ENCODE assay signal across 7 mouse cellular contexts in the genomic region with DNA sequence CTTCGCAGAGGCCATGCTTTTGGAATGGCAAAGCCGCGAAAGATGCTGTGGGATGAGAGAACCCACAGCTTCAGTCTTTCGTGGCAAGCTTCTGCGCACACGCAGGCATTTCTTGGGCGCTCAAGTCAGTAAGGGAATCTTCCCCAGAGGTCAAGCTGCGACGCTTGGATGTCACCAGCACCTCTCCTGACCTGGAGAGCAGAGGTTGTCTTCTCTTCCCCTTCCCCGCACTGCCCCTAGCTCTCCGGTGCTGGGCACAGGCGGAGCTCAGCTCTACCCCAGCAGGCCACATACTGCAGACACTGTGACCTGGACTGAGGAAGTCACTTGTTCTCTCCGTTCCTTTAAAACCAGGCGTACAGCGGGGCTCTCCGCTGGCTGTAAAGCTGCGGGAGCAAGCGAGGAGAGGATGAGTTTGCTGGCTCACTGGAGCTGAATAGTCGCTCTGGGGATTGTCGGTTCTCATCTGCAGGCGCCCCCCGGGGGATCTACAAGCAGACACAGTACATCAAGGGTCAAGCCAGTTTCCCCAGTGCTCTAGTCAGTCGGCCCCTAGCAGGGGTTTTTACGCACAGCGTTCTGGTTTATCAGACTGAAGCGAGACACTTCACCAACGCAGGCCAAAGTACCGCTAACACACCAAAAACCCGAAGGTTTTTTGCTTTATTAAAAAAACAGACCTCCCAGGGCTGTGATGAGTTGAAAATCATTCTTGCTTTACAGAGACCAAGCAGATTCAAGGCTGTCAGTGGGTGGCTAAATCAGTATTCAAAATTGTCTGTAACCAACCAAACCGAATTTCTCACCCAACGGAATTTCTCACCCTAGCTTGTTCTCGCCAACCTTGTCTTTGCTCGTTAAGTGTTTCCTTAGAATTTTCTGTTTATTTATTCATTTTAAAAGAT. TPM values are rescaled to one million over a fixed set of nuclear protein-coding genes. Genes with fewer than 3 reads are reported as not detected.
A peak's percentile ranks its signal among the peaks of the same experiment; 100 is the strongest.
DNase-seq lines count a peak whose midpoint lies in the region; ATAC-seq and TF ChIP-seq lines count a peak whose summit lies in the region.

No protein-coding gene starts in this region.

- no peaks in the 10 kb centered on the region for H3K9me3 ChIP-seq in lung, postnatal 0 days (ENCODE audit: low read length)
- H3K9me3 ChIP-seq in hindbrain, embryonic 16.5 days (ENCODE audit: control insufficient read depth, low read length), result no peaks in the 10 kb centered on the region
- H3K9me3 ChIP-seq in midbrain, postnatal 0 days (ENCODE audit: low read length), result no peaks in the 10 kb centered on the region

- WGBS in lung, postnatal 0 days, result 9% methylated on average over 33 of the region's 33 CpGs
- WGBS in hindbrain, embryonic 16.5 days, result 3% methylated on average over 33 of the region's 33 CpGs
- WGBS in midbrain, postnatal 0 days, result 2% methylated on average over 33 of the region's 33 CpGs

- TF ChIP-seq CTCF in lung, postnatal 0 days (IDR thresholded peaks at IDR 0.05), result no peak
- no peak for TF ChIP-seq CTCF in midbrain, postnatal 0 days (IDR thresholded peaks at IDR 0.05)

- no peak for ATAC-seq in lung, postnatal 0 days
- no peak for ATAC-seq in hindbrain, embryonic 16.5 days
- no peak for ATAC-seq in midbrain, postnatal 0 days (ENCODE audit: low FRiP score)

- peaks cover 49% of the 10 kb centered on the region for H3K27me3 ChIP-seq in lung, postnatal 0 days (replicated peaks; ENCODE audit: insufficient read depth, low read length)
- H3K27me3 ChIP-seq in hindbrain, embryonic 16.5 days (replicated peaks; ENCODE audit: control insufficient read depth, insufficient read depth, low read length), result peaks cover 23% of the 10 kb centered on the region
- peaks cover 53% of the 10 kb centered on the region for H3K27me3 ChIP-seq in midbrain, postnatal 0 days (ENCODE audit: insufficient read depth, low read length)

- no peaks in the 10 kb centered on the region for H3K36me3 ChIP-seq in lung, postnatal 0 days (ENCODE audit: insufficient read depth, low read length)
- no peaks in the 10 kb centered on the region for H3K36me3 ChIP-seq in hindbrain, embryonic 16.5 days (ENCODE audit: control insufficient read depth, insufficient read depth, low read length)
- no peaks in the 10 kb centered on the region for H3K36me3 ChIP-seq in midbrain, postnatal 0 days (ENCODE audit: insufficient read depth, low read length)

- peak overlapping the region; percentile 36 for H3K4me3 ChIP-seq in lung, postnatal 0 days (ENCODE audit: low read depth, low read length)
- peak overlapping the region; percentile 26 for H3K4me3 ChIP-seq in hindbrain, embryonic 16.5 days (ENCODE audit: low read length)
- H3K4me3 ChIP-seq in midbrain, postnatal 0 days (ENCODE audit: low read depth, low read length), result peak overlapping the region; percentile 17

- no peak overlapping the region for H3K27ac ChIP-seq in lung, postnatal 0 days (ENCODE audit: low read length)
- no peak overlapping the region for H3K27ac ChIP-seq in hindbrain, embryonic 16.5 days (ENCODE audit: low read depth, low read length)
- no peak overlapping the region for H3K27ac ChIP-seq in midbrain, postnatal 0 days (ENCODE audit: low read depth, low read length)

- no peak for TF ChIP-seq EP300 in lung, postnatal 0 days (IDR thresholded peaks at IDR 0.05)

- no peaks in the 10 kb centered on the region; the same call in 1 of the 2 replicates for H3K4me1 ChIP-seq in lung, postnatal 0 days (ENCODE audit: insufficient read depth, low read depth, low read length)
- peaks cover 21% of the 10 kb centered on the region for H3K4me1 ChIP-seq in hindbrain, embryonic 16.5 days (ENCODE audit: control insufficient read depth, insufficient read depth, low read depth, low read length)
- peaks cover 6% of the 10 kb centered on the region; the same call in 1 of the 2 replicates for H3K4me1 ChIP-seq in midbrain, postnatal 0 days (ENCODE audit: insufficient read depth, low read length)

- DNase-seq in lung, postnatal 0 days (ENCODE audit: low spot score), result no peak
- DNase-seq in lung, postnatal 10 days, result no peak
- DNase-seq in embryo, embryonic 9.5 days (ENCODE audit: extremely low spot score), result peak; percentile 64
- no peak for DNase-seq in midbrain, postnatal 0 days (ENCODE audit: low spot score)
- no peak for DNase-seq in urinary bladder, adult 18-20 months (ENCODE audit: low spot score in 2 of 2)
- DNase-seq in gastrocnemius, postnatal 10 days, result no peak

- H3K4me2 ChIP-seq in lung, postnatal 0 days (replicated peaks; ENCODE audit: low read depth, low read length), result peak overlapping the region; percentile 55
- peak overlapping the region; percentile 51 for H3K4me2 ChIP-seq in hindbrain, embryonic 16.5 days (ENCODE audit: low read length)
- H3K4me2 ChIP-seq in midbrain, postnatal 0 days (ENCODE audit: low read depth, low read length, poor library complexity, severe bottlenecking), result peak overlapping the region; percentile 39

- H3K9ac ChIP-seq in lung, postnatal 0 days (replicated peaks; ENCODE audit: low read depth), result no peak overlapping the region
- H3K9ac ChIP-seq in hindbrain, embryonic 16.5 days (ENCODE audit: low read depth, low read length), result no peak overlapping the region
- no peak overlapping the region for H3K9ac ChIP-seq in midbrain, postnatal 0 days (replicated peaks; ENCODE audit: low read length, poor library complexity, severe bottlenecking)

RNA-seq across cellular contexts. Expression of a gene that starts 3.2 kb away (rescaled TPM):
- not detected in 2 replicates for polyA plus RNA-seq in lung, postnatal 0 days (2015; fragmentation: Nextera tagmentation; extraction: Ambion mirVana)
- not detected in 2 replicates for polyA plus RNA-seq in hindbrain, embryonic 16.5 days (2015; fragmentation: Nextera tagmentation; extraction: Ambion mirVana)
- not detected in 2 replicates for total RNA-seq in midbrain, postnatal 0 days (2014; rRNA removed)
- polyA plus RNA-seq in midbrain, postnatal 0 days (2015; fragmentation: Nextera tagmentation; extraction: Ambion mirVana), result not detected in 2 replicates
- total RNA-seq in gastrocnemius, postnatal 10 days (2021), result under 1 TPM; 0.19 to 0.29 TPM

RNA-seq across cellular contexts. Expression of a gene that starts 59.6 kb away (rescaled TPM):
- 53.7 and 58.5 TPM in 2 replicates for polyA plus RNA-seq in lung, postnatal 0 days (2015; fragmentation: Nextera tagmentation; extraction: Ambion mirVana)
- polyA plus RNA-seq in hindbrain, embryonic 16.5 days (2015; fragmentation: Nextera tagmentation; extraction: Ambion mirVana), result 59.4 and 60.2 TPM in 2 replicates
- 51.4 and 60.7 TPM in 2 replicates for total RNA-seq in midbrain, postnatal 0 days (2014; rRNA removed)
- 39.6 and 43.4 TPM in 2 replicates for polyA plus RNA-seq in midbrain, postnatal 0 days (2015; fragmentation: Nextera tagmentation; extraction: Ambion mirVana)
- 10 to 100 TPM; 52.6 to 53.2 TPM for total RNA-seq in gastrocnemius, postnatal 10 days (2021)
